In the genomic region with DNA sequence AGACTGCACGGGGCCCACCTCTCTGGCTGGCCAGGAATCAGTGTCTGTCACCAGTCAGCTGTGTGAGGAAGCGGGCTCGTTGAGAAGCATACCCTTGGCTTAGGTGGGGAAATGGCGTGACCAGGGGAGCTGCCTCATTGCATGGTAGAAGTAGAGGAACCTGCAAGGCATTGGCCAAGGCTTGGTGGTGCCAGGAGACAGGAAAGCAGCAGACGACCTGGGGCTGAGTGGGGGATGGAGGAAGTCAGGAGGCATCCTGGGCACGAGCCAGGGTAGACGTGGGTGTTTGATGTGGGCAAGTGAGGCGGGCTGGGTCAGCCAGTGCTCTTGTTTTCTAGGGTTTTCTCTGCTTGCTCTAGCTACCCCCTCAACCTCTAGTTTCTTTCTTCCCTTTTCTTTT, we compare ENCODE assay signal across 9 mouse cellular contexts. TPM values are rescaled to one million over a fixed set of nuclear protein-coding genes. Genes with fewer than 3 reads are reported as not detected.
DNase-seq lines count a peak whose midpoint lies in the region; ATAC-seq and TF ChIP-seq lines count a peak whose summit lies in the region.
"Had no signal": no experiment of that assay in that cellular context is flagged by ENCODE, and none has a peak within 500 bp of the region (broad histone marks: within the 10 kb centered on the region; RNA-seq: fewer than 3 reads in every experiment).

No protein-coding gene starts in this region.

- H3K9me3 ChIP-seq in lung, embryonic 15.5 days = no peaks in the 10 kb centered on the region
- no peaks in the 10 kb centered on the region for H3K9me3 ChIP-seq in lung, postnatal 0 days (ENCODE audit: low read length)
- H3K9me3 ChIP-seq in ES-E14 (ENCODE audit: control insufficient read depth, insufficient read depth, low read depth, low read length) = no peaks in the 10 kb centered on the region
- no peaks in the 10 kb centered on the region for H3K9me3 ChIP-seq in embryonic facial prominence, embryonic 14.5 days (ENCODE audit: control insufficient read depth, low read length)
- H3K9me3 ChIP-seq in stomach, postnatal 0 days (ENCODE audit: control insufficient read depth, low read length) = no peaks in the 10 kb centered on the region
- H3K9me3 ChIP-seq in hindbrain, embryonic 12.5 days (replicated peaks) = no peaks in the 10 kb centered on the region
- H3K9me3 ChIP-seq: liver, embryonic 13.5 days had no signal

- TF ChIP-seq EP300 in lung, postnatal 0 days (IDR thresholded peaks at IDR 0.05) = no peak
- TF ChIP-seq EP300 in stomach, postnatal 0 days (optimal IDR thresholded peaks at IDR 0.05) = no peak

- H3K4me1 ChIP-seq in lung, embryonic 15.5 days = peaks cover 86% of the 10 kb centered on the region
- peaks cover 16% of the 10 kb centered on the region; the same call in 1 of the 2 replicates for H3K4me1 ChIP-seq in lung, postnatal 0 days (ENCODE audit: insufficient read depth, low read depth, low read length)
- H3K4me1 ChIP-seq in ES-E14 (ENCODE audit: control insufficient read depth in 2 of 2, insufficient read depth in 2 of 2, low read length in 2 of 2, poor library complexity in 1 of 2) = peaks cover 12 to 49% of the 10 kb centered on the region in 2 experiments
- H3K4me1 ChIP-seq in embryonic facial prominence, embryonic 14.5 days (ENCODE audit: control insufficient read depth, insufficient read depth, low read length) = peaks cover 63% of the 10 kb centered on the region
- peaks cover 24% of the 10 kb centered on the region for H3K4me1 ChIP-seq in stomach, postnatal 0 days (replicated peaks; ENCODE audit: control insufficient read depth, insufficient read depth)
- peaks cover 56% of the 10 kb centered on the region for H3K4me1 ChIP-seq in hindbrain, embryonic 12.5 days

- in situ Hi-C loops in ES-E14 (cut with MboI; ENCODE audit: low sequenced_read_pairs in 2 of 2, unreplicated experiment in 2 of 2) = no loop called here

- H3K4me3 ChIP-seq in lung, embryonic 15.5 days = no peak overlapping the region
- no peak overlapping the region for H3K4me3 ChIP-seq in lung, postnatal 0 days (ENCODE audit: low read depth, low read length)
- no peak overlapping the region for H3K4me3 ChIP-seq in ES-E14 (ENCODE audit: insufficient read depth in 1 of 2, low read depth in 1 of 2, low read length in 2 of 2, poor library complexity in 1 of 2, severe bottlenecking in 1 of 2)
- no peak overlapping the region for H3K4me3 ChIP-seq in embryonic facial prominence, embryonic 14.5 days (ENCODE audit: low read depth, low read length)
- no peak overlapping the region for H3K4me3 ChIP-seq in stomach, postnatal 0 days (ENCODE audit: low read depth, low read length)
- no peak overlapping the region for H3K4me3 ChIP-seq in hindbrain, embryonic 12.5 days
- H3K4me3 ChIP-seq: heart, adult 2 months; liver, embryonic 13.5 days had no signal

- DNase-seq in lung, postnatal 0 days (ENCODE audit: low spot score) = no peak
- DNase-seq in ES-E14 (ENCODE audit: low read depth, low spot score) = no peak
- DNase-seq in embryonic facial prominence, embryonic 14.5 days (ENCODE audit: low spot score) = no peak
- DNase-seq in thymus, adult 18-20 months = peak; percentile 27 to 37
- DNase-seq in stomach, postnatal 0 days (ENCODE audit: low spot score) = no peak
- DNase-seq: heart, adult 2 months; liver, embryonic 13.5 days had no signal

- H3K36me3 ChIP-seq in lung, embryonic 15.5 days = no peaks in the 10 kb centered on the region
- H3K36me3 ChIP-seq in lung, postnatal 0 days (ENCODE audit: insufficient read depth, low read length) = no peaks in the 10 kb centered on the region
- H3K36me3 ChIP-seq in ES-E14 (ENCODE audit: control insufficient read depth, insufficient read depth, low read length, poor library complexity, severe bottlenecking) = no peaks in the 10 kb centered on the region
- H3K36me3 ChIP-seq in embryonic facial prominence, embryonic 14.5 days (ENCODE audit: control insufficient read depth, insufficient read depth, low read length) = no peaks in the 10 kb centered on the region
- no peaks in the 10 kb centered on the region; the same call in 1 of the 2 replicates for H3K36me3 ChIP-seq in stomach, postnatal 0 days (ENCODE audit: control insufficient read depth, insufficient read depth, low read length)
- no peaks in the 10 kb centered on the region for H3K36me3 ChIP-seq in hindbrain, embryonic 12.5 days
- H3K36me3 ChIP-seq: liver, embryonic 13.5 days had no signal

- no peaks in the 10 kb centered on the region for H3K27me3 ChIP-seq in lung, embryonic 15.5 days
- H3K27me3 ChIP-seq in lung, postnatal 0 days (replicated peaks; ENCODE audit: insufficient read depth, low read length) = no peaks in the 10 kb centered on the region
- H3K27me3 ChIP-seq in embryonic facial prominence, embryonic 14.5 days (replicated peaks; ENCODE audit: control insufficient read depth, insufficient read depth, low read length) = no peaks in the 10 kb centered on the region
- no peaks in the 10 kb centered on the region for H3K27me3 ChIP-seq in stomach, postnatal 0 days (ENCODE audit: control insufficient read depth, insufficient read depth, low read length)
- H3K27me3 ChIP-seq in hindbrain, embryonic 12.5 days = no peaks in the 10 kb centered on the region
- H3K27me3 ChIP-seq: liver, embryonic 13.5 days had no signal

- 0 out of 2 replicates have a peak overlapping the region, but pooled peaks have one; percentile 31 for H3K27ac ChIP-seq in lung, embryonic 15.5 days
- H3K27ac ChIP-seq in lung, postnatal 0 days (ENCODE audit: low read length) = no peak overlapping the region
- H3K27ac ChIP-seq in ES-E14 (ENCODE audit: insufficient read depth, low read depth, low read length, poor library complexity, severe bottlenecking) = no peak overlapping the region
- H3K27ac ChIP-seq in embryonic facial prominence, embryonic 14.5 days (replicated peaks; ENCODE audit: low read depth, low read length) = 0 out of 2 replicates have a peak overlapping the region, but pooled peaks have one; percentile 21
- no peak overlapping the region for H3K27ac ChIP-seq in stomach, postnatal 0 days (replicated peaks)
- H3K27ac ChIP-seq in hindbrain, embryonic 12.5 days = no peak overlapping the region
- H3K27ac ChIP-seq: heart, adult 2 months; liver, embryonic 13.5 days had no signal

- TF ChIP-seq CTCF in lung, postnatal 0 days (IDR thresholded peaks at IDR 0.05) = no peak
- TF ChIP-seq CTCF in stomach, postnatal 0 days (IDR thresholded peaks at IDR 0.05; ENCODE audit: low read depth) = no peak

- no peak for ATAC-seq in lung, embryonic 15.5 days (ENCODE audit: borderline replicate concordance, extremely low read depth, low FRiP score, low TSS enrichment)
- ATAC-seq in lung, postnatal 0 days = no peak
- no peak for ATAC-seq in embryonic facial prominence, embryonic 14.5 days (ENCODE audit: low read depth)
- no peak for ATAC-seq in stomach, postnatal 0 days (ENCODE audit: low FRiP score, low TSS enrichment)
- ATAC-seq in hindbrain, embryonic 12.5 days (ENCODE audit: low FRiP score) = no peak

- H3K9ac ChIP-seq in lung, embryonic 15.5 days = no peak overlapping the region
- no peak overlapping the region for H3K9ac ChIP-seq in lung, postnatal 0 days (replicated peaks; ENCODE audit: low read depth)
- H3K9ac ChIP-seq in ES-E14 (ENCODE audit: insufficient read depth, low read depth, low read length, poor library complexity, severe bottlenecking) = peak overlapping the region; percentile 0; the same call in 1 of the 2 replicates
- H3K9ac ChIP-seq in embryonic facial prominence, embryonic 14.5 days (ENCODE audit: low read depth, low read length) = no peak overlapping the region
- H3K9ac ChIP-seq in stomach, postnatal 0 days (ENCODE audit: low read length) = no peak overlapping the region
- no peak overlapping the region for H3K9ac ChIP-seq in hindbrain, embryonic 12.5 days
- H3K9ac ChIP-seq: liver, embryonic 13.5 days had no signal

- WGBS in lung, embryonic 15.5 days = 51% methylated on average over 8 of the region's 8 CpGs
- 47% methylated on average over 8 of the region's 8 CpGs for WGBS in lung, postnatal 0 days
- WGBS in embryonic facial prominence, embryonic 14.5 days = 55% methylated on average over 6 of the region's 8 CpGs
- WGBS in stomach, postnatal 0 days = 74% methylated on average over 8 of the region's 8 CpGs
- WGBS in hindbrain, embryonic 12.5 days = 81% methylated on average over 8 of the region's 8 CpGs

- H3K4me2 ChIP-seq in lung, embryonic 15.5 days = no peak overlapping the region
- H3K4me2 ChIP-seq in lung, postnatal 0 days (replicated peaks; ENCODE audit: low read depth, low read length) = no peak overlapping the region
- no peak overlapping the region for H3K4me2 ChIP-seq in embryonic facial prominence, embryonic 14.5 days (ENCODE audit: low read depth, low read length)
- no peak overlapping the region for H3K4me2 ChIP-seq in stomach, postnatal 0 days (replicated peaks; ENCODE audit: low read depth)
- no peak overlapping the region for H3K4me2 ChIP-seq in hindbrain, embryonic 12.5 days (replicated peaks)
- H3K4me2 ChIP-seq: liver, embryonic 13.5 days had no signal

TF ChIP-seq in ES-E14, 5 proteins besides CTCF, POLR2A, EP300 and RAD21:
- TF ChIP-seq MAFK (IDR thresholded peaks at IDR 0.05; ENCODE audit: insufficient read depth, low read depth, low read length) (no peak), HCFC1 (IDR thresholded peaks at IDR 0.05; ENCODE audit: borderline replicate concordance, insufficient read depth, low read length) (no peak), ZNF384 (IDR thresholded peaks at IDR 0.05; ENCODE audit: low read depth, low read length) (no peak), CHD2 (IDR thresholded peaks at IDR 0.05; ENCODE audit: low read depth, low read length) (no peak), ZC3H11A (IDR thresholded peaks at IDR 0.05; ENCODE audit: borderline replicate concordance, low read depth, low read length) (no peak)

RNA-seq across cellular contexts. Expression of a gene that starts 30.7 kb away (rescaled TPM):
- polyA plus RNA-seq in lung, embryonic 15.5 days (2015; fragmentation: Nextera tagmentation; extraction: Ambion mirVana) = 40.7 and 41.3 TPM in 2 replicates
- 16.9 and 17.8 TPM in 2 replicates for polyA plus RNA-seq in lung, postnatal 0 days (2015; fragmentation: Nextera tagmentation; extraction: Ambion mirVana)
- total RNA-seq in ES-E14 (2012; rRNA removed) = 22.9 and 49.5 TPM in 2 replicates
- 37.0 and 40.6 TPM in 2 replicates for polyA plus RNA-seq in embryonic facial prominence, embryonic 14.5 days (2014; fragmentation: Nextera tagmentation; extraction: Ambion mirVana)
- 12.4 and 13.6 TPM in 2 replicates for polyA plus RNA-seq in stomach, postnatal 0 days (2015; fragmentation: Nextera tagmentation; extraction: Ambion mirVana)
- 61.9 and 66.4 TPM in 2 replicates for polyA plus RNA-seq in hindbrain, embryonic 12.5 days (2016; fragmentation: Nextera tagmentation; extraction: Ambion mirVana)

Comparison
In these comparisons a context has a peak if more than half of its experiments do, and no peak if none do; other contexts are left out.
1. H3K27ac ChIP-seq: peak in lung, embryonic 15.5 days (single experiment) and embryonic facial prominence, embryonic 14.5 days (single experiment); none in lung, postnatal 0 days (single experiment), ES-E14 (single experiment), stomach, postnatal 0 days (single experiment) and hindbrain, embryonic 12.5 days (single experiment).
2. DNase-seq: peak in thymus, adult 18-20 months (2 of 2); none in lung, postnatal 0 days (single experiment), ES-E14 (single experiment), embryonic facial prominence, embryonic 14.5 days (single experiment) and stomach, postnatal 0 days (single experiment).